Mouse (Mus musculus) embryonic facial prominence, embryonic 13.5 days (tissue): ENCODE measurements around the gene Ccdc88a. TPM values are rescaled to one million over a fixed set of nuclear protein-coding genes. Genes with fewer than 3 reads are reported as not detected.
"Not testable (repeated sequence)": the region's sequence is repeated elsewhere in the genome, so short reads cannot be mapped to it uniquely, and the experiment has no call there.

Source experiments
- ATAC-seq: fragments of 200-750 bp; cut with Nextera tagmentation; 2 replicates; pipeline ENCODE4 v1.8.0; 2017; ENCODE audit warnings: low read depth; ENCODE audit not compliant: insufficient number of reproducible peaks, insufficient read depth, low FRiP score, low TSS enrichment
- H3K27ac ChIP-seq: fragments of 300-500 bp; sonication (generic); 2 replicates; pipeline ENCODE4 v1.5.1; 2015; ENCODE audit warnings: moderate library complexity, mild to moderate bottlenecking, inconsistent platforms
- H3K27me3 ChIP-seq: fragments of 300-500 bp; sonication (generic); 2 replicates; pipeline ENCODE4 v1.6.1; 2015; ENCODE audit warnings: mild to moderate bottlenecking, inconsistent platforms
- H3K36me3 ChIP-seq: fragments of 300-500 bp; sonication (generic); 2 replicates; pipeline ENCODE4 v1.6.1; 2015; ENCODE audit warnings: mild to moderate bottlenecking, inconsistent platforms
- H3K4me1 ChIP-seq: fragments of 300-500 bp; sonication (generic); 2 replicates; pipeline ENCODE4 v1.6.1; 2015; ENCODE audit warnings: inconsistent platforms
- H3K4me2 ChIP-seq: fragments of 300-500 bp; sonication (generic); 2 replicates; pipeline ENCODE4 v1.6.1; 2015; ENCODE audit warnings: moderate library complexity, mild to moderate bottlenecking, inconsistent platforms
- H3K4me3 ChIP-seq: fragments of 300-500 bp; sonication (generic); 2 replicates; pipeline ENCODE4 v1.5.1; 2015; ENCODE audit warnings: mild to moderate bottlenecking, inconsistent platforms
- H3K9ac ChIP-seq: fragments of 300-500 bp; sonication (generic); 2 replicates; pipeline ENCODE4 v1.6.1; 2015; ENCODE audit warnings: mild to moderate bottlenecking, inconsistent platforms
- H3K9me3 ChIP-seq: fragments of 300-500 bp; sonication (generic); 2 replicates; pipeline ENCODE4 v1.6.1; 2016; ENCODE audit warnings: inconsistent platforms
- WGBS: fragments of 180-500 bp; shearing (Covaris S2); methylation state at CpG from one replicate; pipeline ENCODE4 v1.1.7; 2015; ENCODE audit warnings: mixed read lengths; 5-methylcytosine and 5-hydroxymethylcytosine counted together
- polyA plus RNA-seq: library from polyadenylated mRNA; unstranded; fragments of >200 nt; fragmentation: Nextera tagmentation; extraction: Ambion mirVana; gene quantifications from 2 replicates; pipeline ENCODE4 v1.2.1, GENCODE M21; 2015

Ccdc88a gene
- polyA plus RNA-seq, 1 experiment from 2014 or later = 50.6 TPM

- no peak overlapping the region for H3K4me2 ChIP-seq
- no peak for ATAC-seq
- no peak overlapping the region for H3K9ac ChIP-seq
- H3K4me1 ChIP-seq = no peaks in the 10 kb centered on the region
- H3K27me3 ChIP-seq = no peaks in the 10 kb centered on the region
- H3K9me3 ChIP-seq = no peaks in the 10 kb centered on the region
- 93% methylated on average over 1 of the region's 1 CpGs for WGBS
- H3K27ac ChIP-seq = no peak overlapping the region
- peaks cover 59% of the 10 kb centered on the region for H3K36me3 ChIP-seq
- H3K4me3 ChIP-seq = no peak overlapping the region
Observed at GRCm38 (mm10) chr11:29538201-29538600, 164.7 kb downstream of the Ccdc88a start.

- H3K27ac ChIP-seq = no peak overlapping the region
Observed at GRCm38 (mm10) chr11:29544225-29544945, 170.9 kb downstream of the Ccdc88a start.

DNA sequence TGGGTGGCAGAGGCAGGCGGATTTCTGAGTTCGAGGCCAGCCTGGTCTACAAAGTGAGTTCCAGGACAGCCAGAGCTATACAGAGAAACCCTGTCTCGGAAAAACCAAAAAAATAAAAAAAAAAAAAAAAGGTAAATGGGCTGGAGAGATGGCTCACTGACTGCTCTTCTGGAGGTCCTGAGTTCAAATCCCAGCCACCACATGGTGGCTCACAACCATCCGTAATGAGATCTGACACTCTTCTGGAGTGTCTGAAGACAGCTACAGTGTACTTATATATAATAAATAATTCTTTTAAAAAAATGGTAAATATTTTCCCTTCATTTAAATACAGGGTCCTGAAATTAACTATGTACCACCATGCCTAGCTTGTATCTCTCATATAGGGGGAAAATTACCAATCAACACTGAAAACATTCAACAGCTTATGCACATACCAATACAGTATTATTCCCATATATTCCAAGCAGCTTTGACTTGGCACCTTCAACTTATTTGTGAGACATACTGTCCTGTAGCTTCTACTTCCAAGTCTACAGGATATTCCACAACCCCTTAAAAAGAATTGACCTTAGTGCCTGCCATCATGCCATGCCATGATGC, 171.8 kb downstream of the Ccdc88a start:
- Histone ChIP-seq H3K36me3 (peaks cover 45% of the 10 kb centered on the region), H3K4me1 (peaks cover 10% of the 10 kb centered on the region)
- not testable (repeated sequence) for H3K27ac ChIP-seq, H3K9ac ChIP-seq, H3K9me3 ChIP-seq, ATAC-seq, H3K4me2 ChIP-seq, H3K4me3 ChIP-seq, H3K27me3 ChIP-seq
- 84% methylated on average over 4 of the region's 4 CpGs for WGBS

More at GRCm38 (mm10) chr11:29544225-29544945, 170.9 kb downstream of the Ccdc88a start:
- Histone ChIP-seq H3K27me3 (no peaks in the 10 kb centered on the region), H3K4me3 (no peak overlapping the region), H3K9ac (no peak overlapping the region), H3K4me1 (peaks cover 10% of the 10 kb centered on the region), H3K36me3 (peaks cover 47% of the 10 kb centered on the region), H3K9me3 (no peaks in the 10 kb centered on the region), H3K4me2 (no peak overlapping the region)
- WGBS = 88% methylated on average over 3 of the region's 3 CpGs
- no peak for ATAC-seq

- H3K36me3 ChIP-seq = peaks cover 43% of the 10 kb centered on the region
- not testable (repeated sequence) for H3K27ac ChIP-seq, H3K9me3 ChIP-seq, ATAC-seq, H3K27me3 ChIP-seq
- H3K4me3 ChIP-seq = peak overlapping the region; percentile 63
- 88% methylated on average over 2 of the region's 2 CpGs for WGBS
- peak overlapping the region; percentile 70 for H3K4me2 ChIP-seq
- peaks cover 10% of the 10 kb centered on the region for H3K4me1 ChIP-seq
- H3K9ac ChIP-seq = peak overlapping the region; percentile 95
Observed at GRCm38 (mm10) chr11:29546297-29546696, 172.8 kb downstream of the Ccdc88a start.

GRCm38 (mm10) chr11:29546762-29547161, 173.3 kb downstream of the Ccdc88a start:
- 28% methylated on average over 2 of the region's 2 CpGs for WGBS
- Histone ChIP-seq H3K27ac (peak overlapping the region; percentile 87; the same call in 1 of the 2 replicates), H3K27me3 (no peaks in the 10 kb centered on the region)

GRCm38 (mm10) chr11:29547249-29547751, 173.8 kb downstream of the Ccdc88a start:
- WGBS = under 1% methylated on average over 27 of the region's 27 CpGs
- Histone ChIP-seq H3K27ac (peak overlapping the region; percentile 87), H3K4me2 (peak overlapping the region; percentile 70), H3K27me3 (no peaks in the 10 kb centered on the region), H3K4me1 (peaks cover 10% of the 10 kb centered on the region), H3K4me3 (peak overlapping the region; percentile 63), H3K9me3 (no peaks in the 10 kb centered on the region), H3K9ac (peak overlapping the region; percentile 95), H3K36me3 (peaks cover 36% of the 10 kb centered on the region)
- no peak for ATAC-seq

More at GRCm38 (mm10) chr11:29546762-29547161, 173.3 kb downstream of the Ccdc88a start:
- H3K36me3 ChIP-seq = peaks cover 39% of the 10 kb centered on the region
- no peaks in the 10 kb centered on the region for H3K9me3 ChIP-seq
- ATAC-seq = no peak
- H3K4me3 ChIP-seq = peak overlapping the region; percentile 63
- H3K9ac ChIP-seq = peak overlapping the region; percentile 95
- peaks cover 10% of the 10 kb centered on the region for H3K4me1 ChIP-seq
- peak overlapping the region; percentile 70 for H3K4me2 ChIP-seq

DNA sequence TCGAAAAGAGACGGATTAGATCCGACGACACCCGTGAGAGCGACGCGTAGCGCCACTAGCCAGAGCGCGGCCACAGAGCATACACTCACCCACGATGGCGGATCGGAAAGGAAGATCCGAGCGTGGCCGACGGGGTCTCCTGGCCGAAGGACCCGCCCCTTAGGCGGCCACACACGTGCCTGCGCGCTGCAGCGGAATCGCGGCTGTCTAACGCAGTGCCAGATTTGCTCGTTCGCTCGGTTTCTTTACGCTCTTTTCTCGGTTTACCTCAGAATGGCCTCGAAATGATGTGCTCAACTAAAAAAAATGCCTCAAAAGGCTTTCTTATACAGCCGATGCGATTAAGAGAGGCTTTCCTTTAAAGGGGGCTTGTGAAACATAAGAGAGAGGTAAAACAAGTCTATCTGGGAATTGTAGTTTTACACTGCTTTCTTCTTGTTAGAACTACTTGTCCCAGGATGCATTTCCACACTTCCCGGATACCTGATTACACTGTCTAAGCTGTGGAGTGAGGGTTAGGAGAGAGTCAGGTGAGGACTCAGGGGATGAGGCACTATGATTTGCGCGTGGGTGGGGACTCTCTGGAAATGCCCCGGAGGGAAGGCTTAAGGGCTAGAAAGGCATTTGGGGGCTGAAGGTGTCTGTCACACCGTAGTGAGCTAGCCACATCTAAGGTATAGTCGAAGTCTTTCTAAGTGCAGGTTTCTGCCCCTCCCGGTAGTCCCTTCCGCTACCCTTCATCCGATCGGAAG, 174.5 kb downstream of the Ccdc88a start, which contains the start of the genes Clhc1 and Rps27a:
TSS of gene Clhc1 (plus strand) at position 199 of the 752 bp plus-strand sequence.
TSS of gene Rps27a (minus strand) at position 358 of the 752 bp plus-strand sequence.
- Histone ChIP-seq H3K4me2 (peak within 1 kb of the TSS; percentile 70), H3K9ac (peak within 1 kb of the TSS; percentile 95), H3K4me1 (peaks cover 10% of the 10 kb centered on the region), H3K4me3 (peak within 1 kb of the TSS; percentile 63), H3K27me3 (no peaks in the 10 kb centered on the region), H3K27ac (peak within 1 kb of the TSS; percentile 87), H3K36me3 (peaks cover 33% of the 10 kb centered on the region), H3K9me3 (no peaks in the 10 kb centered on the region)
- ATAC-seq = peak; percentile 98
- under 1% methylated on average over 46 of the region's 46 CpGs for WGBS

DNA sequence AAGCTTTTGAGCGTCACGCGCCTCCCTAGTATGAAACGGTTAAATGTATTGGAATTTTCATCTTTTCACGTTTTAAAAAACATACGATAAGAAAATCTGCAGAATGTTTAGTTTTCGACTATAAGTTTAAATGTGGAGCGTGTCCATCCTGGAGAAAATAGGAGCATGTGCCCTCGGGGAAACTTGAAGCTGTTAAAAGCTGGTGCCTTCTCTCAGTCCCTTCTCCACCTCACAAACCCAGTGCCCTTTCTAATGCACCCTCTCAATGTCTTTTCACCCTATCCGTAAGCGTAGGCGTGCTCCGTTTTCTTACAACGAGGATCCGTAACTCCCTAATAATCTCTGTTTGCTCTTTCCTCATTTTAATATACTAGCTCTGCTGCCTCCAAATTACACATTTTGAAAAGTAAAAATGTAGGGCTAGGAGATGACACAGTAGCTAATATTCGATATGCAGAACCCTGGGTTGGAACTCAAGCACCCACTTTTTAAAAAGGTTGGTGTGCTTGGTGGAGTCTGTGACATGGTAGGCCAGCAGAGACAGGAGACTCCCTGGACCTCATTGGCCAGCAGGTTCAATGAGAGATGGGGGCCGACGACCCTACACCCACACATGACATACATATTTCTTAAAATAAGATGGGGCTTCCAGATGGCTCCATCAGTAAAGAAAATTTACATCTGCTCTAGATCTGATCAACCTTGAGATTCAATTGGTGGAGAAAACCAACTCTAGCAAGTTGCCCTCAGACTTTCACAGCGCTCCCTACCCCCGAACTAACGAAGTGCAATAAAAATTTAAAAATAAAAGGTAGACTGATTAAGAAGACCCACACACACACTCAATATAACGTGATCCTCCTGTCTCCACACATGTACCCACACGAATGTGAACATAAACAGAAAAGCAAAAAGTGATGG, 175.3 kb downstream of the Ccdc88a start:
- no peak for ATAC-seq
- Histone ChIP-seq H3K9ac (peak overlapping the region; percentile 95), H3K4me1 (peaks cover 10% of the 10 kb centered on the region), H3K4me2 (peak overlapping the region; percentile 70), H3K9me3 (no peaks in the 10 kb centered on the region), H3K36me3 (peaks cover 30% of the 10 kb centered on the region), H3K4me3 (peak overlapping the region; percentile 63), H3K27me3 (no peaks in the 10 kb centered on the region), H3K27ac (no peak overlapping the region)
- WGBS = 25% methylated on average over 23 of the region's 23 CpGs

DNA sequence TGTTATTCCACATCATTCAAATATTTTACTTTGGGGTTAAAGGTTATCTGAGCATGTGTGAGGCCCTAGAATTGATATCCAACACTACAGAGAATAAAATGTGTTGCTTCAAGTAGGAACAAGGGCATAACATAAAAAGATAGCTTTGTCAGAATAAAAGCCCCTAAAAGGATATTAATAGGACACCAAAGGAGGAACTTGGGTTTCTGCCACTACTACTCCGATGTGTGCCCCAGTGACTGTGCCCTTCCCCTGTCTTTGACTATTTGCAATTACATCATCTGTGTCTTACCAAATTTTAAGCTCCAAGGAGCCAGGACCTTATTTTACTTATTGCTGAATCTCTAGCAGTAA, 175.9 kb downstream of the Ccdc88a start:
- Histone ChIP-seq H3K27me3 (no peaks in the 10 kb centered on the region), H3K36me3 (peaks cover 23% of the 10 kb centered on the region), H3K9me3 (no peaks in the 10 kb centered on the region), H3K4me2 (no peak overlapping the region), H3K4me3 (no peak overlapping the region), H3K9ac (no peak overlapping the region), H3K27ac (no peak overlapping the region), H3K4me1 (peaks cover 10% of the 10 kb centered on the region)
- no peak for ATAC-seq
- 87% methylated on average over 1 of the region's 1 CpGs for WGBS
